Mouse (Mus musculus) layer of hippocampus, postnatal 14 days (tissue): Measurements from ENCODE around the gene Rtp1. TPM values are rescaled to one million over a fixed set of nuclear protein-coding genes. Genes with fewer than 3 reads are reported as not detected.

ENCODE experiments used
- DNase-seq, 2 experiments: peaks; one replicate each; pipeline ENCODE4 v3.0.0; 2021 to 2022; ENCODE audit warnings: low spot score in 2 of 2, mixed read lengths in 1 of 2
- total RNA-seq, 2 experiments: library from RNA; stranded (reverse); gene quantifications; 2 replicates each; pipeline ENCODE4 v1.2.3; 2021

Gene Rtp1
- total RNA-seq, 2 experiments from 2014 or later, result 0.21 to 0.48 TPM

DNA sequence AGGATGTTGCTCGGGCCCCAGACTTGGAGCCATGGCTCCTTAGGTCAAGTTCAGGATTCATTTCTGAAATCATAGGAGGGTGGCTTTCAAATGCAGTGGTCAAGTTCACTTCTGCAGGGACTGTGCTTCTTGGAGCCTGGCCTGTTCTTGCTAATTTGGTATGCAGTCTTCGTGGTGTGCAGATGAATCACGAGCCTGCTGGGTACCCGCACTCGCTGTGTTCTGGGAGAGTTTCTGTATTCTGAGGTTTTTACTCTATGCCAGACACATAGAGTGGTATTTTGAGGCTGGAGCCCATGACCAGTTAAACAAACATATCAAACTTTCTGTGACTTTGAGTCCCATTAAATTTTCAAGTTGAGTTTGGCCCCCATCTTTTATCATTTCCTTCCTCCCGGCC, 25.4 kb downstream of the Rtp1 start:
- peak in 1 of 2 experiments; percentile 9 for DNase-seq

DNA sequence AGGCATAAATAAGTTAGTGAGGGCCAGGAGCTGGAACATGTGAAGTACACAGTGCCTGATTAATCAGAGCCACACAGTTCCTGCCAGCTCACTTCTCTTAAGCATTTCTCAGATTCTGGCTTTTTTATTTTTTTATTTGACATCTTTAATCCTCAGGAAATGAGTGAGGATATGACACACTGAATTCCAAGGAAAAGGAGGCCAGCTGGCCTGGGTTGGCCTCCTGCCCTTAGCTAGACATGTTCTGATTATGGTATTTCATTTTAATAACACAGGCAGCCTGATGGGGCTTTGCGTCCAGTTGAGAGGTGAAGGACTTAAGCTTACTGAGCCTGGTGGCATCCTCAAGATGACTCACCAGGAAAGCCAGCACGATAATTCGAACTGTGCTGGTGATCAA, 27.6 kb downstream of the Rtp1 start:
- DNase-seq, result no peak

DNA sequence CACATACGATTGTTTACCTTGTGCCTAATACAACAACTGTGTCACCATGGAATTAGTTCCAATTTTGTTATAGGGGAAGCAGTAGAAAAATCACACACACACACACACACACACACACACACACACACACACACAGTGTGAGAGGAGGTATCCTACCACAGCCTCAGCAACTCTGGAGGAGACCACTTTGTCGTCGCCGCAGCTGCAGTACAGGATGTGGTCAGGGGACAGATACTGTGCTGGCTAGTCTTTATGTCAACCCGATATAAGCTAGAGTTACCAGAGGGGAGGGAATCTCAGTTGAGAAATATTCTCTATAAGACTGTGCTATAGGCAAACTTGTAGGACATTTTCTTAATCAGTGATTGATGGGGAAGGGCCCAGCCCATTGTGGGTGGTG, 28.4 kb downstream of the Rtp1 start:
- no peak for DNase-seq

DNA sequence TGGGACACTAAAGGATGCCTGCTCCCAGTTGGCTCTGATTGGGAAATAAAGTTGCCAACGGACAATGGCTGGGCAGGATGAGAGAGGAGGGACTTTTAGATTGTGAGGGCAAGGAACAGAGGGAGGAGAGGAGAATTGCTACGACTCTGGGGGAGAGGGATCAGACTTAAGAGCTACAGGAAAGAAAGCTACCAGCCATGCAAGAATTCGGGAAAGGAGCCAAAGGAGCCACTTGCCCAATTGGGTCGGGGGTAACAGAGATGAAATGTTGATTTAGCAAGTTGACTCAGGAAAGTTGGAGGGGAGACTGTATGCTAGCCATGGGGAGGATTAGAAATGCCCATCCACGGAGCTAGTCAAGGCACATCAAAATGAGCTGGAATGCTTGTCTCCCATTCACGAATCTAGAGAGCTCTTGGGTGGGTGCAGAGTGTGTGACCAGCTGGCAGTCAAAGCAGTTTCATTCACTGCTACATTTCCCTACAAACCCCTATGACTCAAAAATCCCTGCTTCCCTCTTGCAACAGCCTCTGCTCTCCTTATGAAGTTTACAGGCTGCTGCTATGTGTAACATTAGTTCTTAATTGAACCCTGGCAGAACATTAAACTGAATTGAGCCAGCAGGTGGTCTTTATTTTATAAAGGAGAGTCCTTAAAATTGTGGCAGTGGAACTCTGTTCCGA, 30.1 kb downstream of the Rtp1 start:
- no peak for DNase-seq

DNA sequence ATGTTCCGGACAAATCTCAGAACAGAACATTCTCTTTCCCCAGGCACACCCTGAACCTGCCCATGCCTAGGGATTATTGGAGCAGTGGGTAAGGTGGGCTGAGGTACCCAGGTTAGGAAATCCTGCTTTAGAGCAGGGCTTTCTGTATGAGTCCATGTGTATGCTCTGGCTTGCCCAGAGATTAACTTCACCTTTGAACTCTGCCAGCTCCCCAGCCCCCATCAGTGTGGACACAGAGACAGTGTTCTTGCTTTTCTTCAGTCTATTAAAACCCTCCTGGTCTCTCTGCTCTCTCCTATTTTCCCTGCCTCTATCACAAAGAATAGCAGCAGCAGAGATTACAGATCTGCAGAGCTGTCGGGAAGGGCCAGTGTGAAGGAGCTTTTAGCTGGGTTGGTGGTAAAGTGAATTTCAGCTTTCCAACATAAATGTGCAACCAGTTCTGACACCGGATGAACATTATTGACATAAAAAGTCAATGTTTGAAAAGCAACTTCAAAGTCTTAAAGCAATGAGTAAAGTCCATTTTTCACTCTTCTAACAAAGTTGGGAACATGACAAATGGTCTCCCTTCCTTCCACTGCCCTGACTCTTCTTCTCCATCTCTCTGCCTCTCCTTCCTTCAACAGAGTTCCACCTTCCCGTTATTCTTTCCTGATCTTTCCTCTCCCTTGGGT, 34.9 kb downstream of the Rtp1 start:
- DNase-seq, result no peak

DNA sequence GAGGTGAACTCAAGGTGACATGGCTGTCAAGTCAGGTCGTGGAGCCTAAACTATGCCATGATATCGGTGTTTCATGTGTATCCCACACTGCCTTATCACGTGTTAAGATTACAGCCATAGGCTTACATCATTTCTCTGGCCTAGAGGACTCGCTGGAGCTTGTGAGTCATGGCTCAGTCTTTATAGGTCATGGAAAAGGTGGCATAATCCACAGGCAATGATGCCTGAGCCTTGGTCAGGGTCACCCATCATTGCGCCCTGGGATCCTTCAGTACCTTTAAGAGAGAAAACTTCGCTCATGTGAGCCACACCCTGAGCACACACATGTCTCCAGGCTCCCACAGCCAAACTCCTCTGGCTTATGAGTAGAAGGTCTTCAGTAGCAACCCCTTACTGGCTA, 42.6 kb downstream of the Rtp1 start:
- no peak for DNase-seq

DNA sequence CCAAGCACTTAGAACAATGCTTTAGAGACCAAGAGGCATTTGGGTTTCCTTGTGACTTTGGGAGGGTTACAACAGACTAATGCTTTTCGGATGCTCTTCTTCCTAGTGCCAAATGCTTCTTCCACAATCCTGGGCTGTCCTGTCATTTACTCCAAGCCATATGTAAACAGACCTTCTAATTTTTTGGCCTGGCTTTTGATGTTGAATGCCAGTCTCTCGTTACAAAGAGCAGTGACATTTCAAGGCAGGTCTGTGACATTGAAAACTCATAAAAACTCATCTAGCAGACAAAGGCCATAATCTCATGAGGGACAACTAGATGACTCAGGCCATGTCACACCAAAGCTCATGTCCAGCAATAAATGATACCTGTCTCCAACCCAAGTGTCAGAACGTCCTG, 43.1 kb downstream of the Rtp1 start:
- no peak for DNase-seq

DNA sequence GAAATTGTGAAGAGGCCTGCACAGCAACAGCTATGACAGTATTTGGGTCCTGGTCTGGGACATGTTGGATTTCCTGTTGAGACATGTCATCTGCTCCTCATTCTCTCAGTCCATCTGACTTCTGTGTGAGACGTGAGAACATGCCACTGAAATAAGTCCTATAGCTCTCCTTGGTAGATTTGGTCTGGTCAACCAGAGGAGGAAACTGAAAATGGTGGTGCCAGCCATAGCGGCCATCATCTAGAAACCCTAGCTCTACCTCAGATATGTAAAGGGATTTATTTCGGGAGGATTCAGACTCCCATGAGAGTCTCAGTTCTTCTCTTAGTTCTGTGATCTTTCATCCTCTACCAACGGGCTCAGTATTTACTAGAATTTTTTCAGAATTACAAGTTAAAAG, 46.7 kb downstream of the Rtp1 start:
- DNase-seq, result no peak

DNA sequence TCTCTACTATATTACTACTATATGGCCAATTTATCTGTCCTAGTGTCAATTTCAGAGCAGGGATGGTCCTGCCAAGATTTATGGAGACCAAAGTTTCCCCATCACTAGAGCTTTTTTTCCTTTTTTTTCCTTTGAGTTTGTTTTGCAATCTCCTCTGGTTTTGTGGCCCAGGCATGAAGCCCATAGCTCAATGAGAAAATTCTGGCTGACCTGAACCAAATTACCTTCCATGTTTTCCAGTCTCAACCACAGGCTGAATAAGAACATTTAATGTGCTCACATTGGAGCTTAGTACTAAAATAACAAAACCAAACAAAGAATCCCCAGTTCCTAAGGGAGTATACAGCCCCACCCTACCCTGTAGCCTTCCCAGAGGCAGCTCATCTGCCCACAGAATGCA, 47.7 kb downstream of the Rtp1 start:
- no peak for DNase-seq

DNA sequence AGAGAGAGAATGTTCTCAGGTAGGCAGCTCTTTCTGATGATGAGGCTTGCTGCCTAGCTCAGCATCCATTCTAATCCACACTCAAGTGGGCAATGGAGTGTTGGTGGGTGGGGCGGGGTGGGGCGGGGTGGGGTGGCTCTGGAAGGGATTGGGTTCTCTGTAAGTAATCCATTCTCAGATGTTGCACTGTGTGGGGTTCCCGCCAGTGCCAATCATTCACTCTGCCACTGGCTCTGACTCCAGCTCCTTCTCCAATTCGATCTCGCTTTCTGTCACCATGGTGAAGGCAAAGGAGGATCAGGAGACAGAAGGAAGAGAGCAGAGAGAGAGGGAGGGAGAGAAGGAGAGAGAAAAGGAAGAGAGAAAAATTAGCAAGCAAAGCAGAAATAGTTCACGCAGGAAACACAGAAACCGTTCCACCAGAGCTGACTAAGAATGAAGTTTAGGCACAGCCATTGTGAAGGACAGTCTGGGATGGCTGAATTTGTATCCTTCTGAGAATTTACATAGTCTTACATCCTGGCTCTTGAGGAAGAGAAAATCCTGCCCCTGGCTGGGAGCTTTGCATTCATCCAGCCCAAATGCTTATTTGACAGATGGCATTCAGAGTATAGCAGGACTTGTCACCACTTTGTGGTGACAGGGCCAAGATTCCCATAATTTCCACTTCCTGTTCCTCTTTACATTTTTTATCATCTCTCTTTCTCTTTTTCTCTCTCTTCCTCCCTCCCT, 51.1 kb downstream of the Rtp1 start:
- DNase-seq, result no peak

DNA sequence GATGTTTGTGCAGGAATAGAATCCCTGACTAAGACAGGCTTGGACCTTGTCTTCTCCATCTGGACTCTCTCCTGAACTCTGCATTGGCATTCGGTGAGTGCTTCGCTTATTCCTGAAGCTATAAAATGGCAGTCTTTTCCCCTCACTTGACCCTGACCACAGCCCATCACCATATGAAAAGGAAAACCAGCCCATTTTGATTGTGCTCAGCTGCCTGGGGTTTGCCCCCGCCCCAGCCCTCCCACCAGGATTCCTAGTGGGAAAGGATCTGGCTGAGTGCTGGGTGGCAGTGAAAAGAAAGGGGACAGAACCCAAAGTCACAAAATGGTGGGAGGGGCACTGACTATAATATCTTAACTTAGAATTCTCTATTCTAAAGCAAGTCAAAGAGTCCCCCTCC, 53.3 kb downstream of the Rtp1 start:
- no peak for DNase-seq

DNA sequence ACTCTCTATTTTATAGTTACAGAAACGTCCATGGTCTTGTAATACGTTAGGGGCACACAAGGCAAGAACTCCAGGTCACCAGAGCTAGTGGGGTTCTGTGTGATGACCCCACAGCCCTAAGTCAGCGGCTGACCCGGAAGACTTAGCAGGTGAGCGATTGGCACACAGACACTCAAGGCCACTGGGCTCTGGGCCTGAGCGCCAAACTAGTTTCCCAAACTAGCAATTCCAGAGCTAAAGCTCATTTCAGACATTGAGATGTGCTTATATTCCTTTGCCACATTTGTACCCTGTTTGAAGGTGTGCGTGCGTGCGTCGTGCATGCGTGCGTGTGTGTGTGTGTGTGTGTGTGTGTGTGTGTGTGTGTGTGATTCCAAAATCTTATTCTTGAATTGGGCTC, 53.9 kb downstream of the Rtp1 start:
- DNase-seq, result no peak

DNA sequence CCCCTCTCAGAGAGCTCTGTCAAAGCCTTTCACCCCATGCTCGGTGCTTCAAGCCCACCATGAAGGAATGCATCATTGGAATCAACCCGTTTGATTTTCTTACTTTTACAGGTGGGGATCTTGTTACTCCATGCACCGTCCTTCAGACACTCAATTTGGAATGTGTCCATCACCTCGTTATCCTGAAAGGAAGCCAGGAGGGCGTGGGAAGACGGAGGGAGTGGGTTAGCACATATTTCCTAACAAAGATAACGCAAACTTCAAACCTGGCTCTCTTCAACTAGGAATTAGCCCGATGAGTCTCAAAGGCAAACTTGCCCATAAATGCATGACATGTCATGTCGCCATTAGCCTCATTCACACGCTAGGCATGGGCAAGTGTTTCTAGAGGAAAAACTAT, 54.4 kb downstream of the Rtp1 start:
- DNase-seq, result no peak

Other genes with a start within 250 kb of the Rtp1 start
- gene St6gal1, start 204.4 kb upstream of the Rtp1 start, total RNA-seq, result 10 to 100 TPM; 15.4 to 17.5 TPM
- 1 to 10 TPM in 1 of 2 experiments, under 1 TPM in 1; 0.69 to 1.4 TPM for gene Rtp4, start 91.2 kb downstream of the Rtp1 start, total RNA-seq
- gene Masp1, start 91.7 kb downstream of the Rtp1 start, total RNA-seq, result 10 to 100 TPM; 18.8 to 19.3 TPM